Mouse (Mus musculus): ENCODE results near the gene Slc12a9.

- no peak for TF ChIP-seq CTCF (IDR thresholded peaks at IDR 0.05; ENCODE audit: extremely low read depth, insufficient read length, insufficient replicate concordance, low read depth, low read length)
- no peak; the same call in 1 of the 2 replicates for TF ChIP-seq POLR2A (IDR thresholded peaks at IDR 0.05; ENCODE audit: low read depth, low read length)
Measured at GRCm38 (mm10) chr5:137294744-137295093, 38.7 kb downstream of the Slc12a9 start.
